Mouse (Mus musculus): Measurements from ENCODE around the gene B3galnt1. TPM values are rescaled to one million over a fixed set of nuclear protein-coding genes. Genes with fewer than 3 reads are reported as not detected.

The B3galnt1 gene
- polyA plus RNA-seq, 1 experiment from 2014 or later = 35.1 TPM

GRCm38 (mm10) chr3:69535941-69536647 is 62.7 kb downstream of the B3galnt1 start:
- no peaks in the 10 kb centered on the region for H3K9me3 ChIP-seq
- ATAC-seq (ENCODE audit: insufficient number of reproducible peaks, insufficient read depth, low FRiP score, low TSS enrichment, low read depth) = no peak
- H3K27ac ChIP-seq = peak overlapping the region; percentile 68
- H3K4me2 ChIP-seq = no peak overlapping the region
- 70% methylated on average over 25 of the region's 25 CpGs for whole genome bisulfite sequencing
- H3K4me3 ChIP-seq (replicated peaks) = no peak overlapping the region
- H3K27me3 ChIP-seq = no peaks in the 10 kb centered on the region
- no peaks in the 10 kb centered on the region for H3K36me3 ChIP-seq
- H3K9ac ChIP-seq (replicated peaks) = no peak overlapping the region
- H3K4me1 ChIP-seq (replicated peaks) = peaks cover 24% of the 10 kb centered on the region

DNA sequence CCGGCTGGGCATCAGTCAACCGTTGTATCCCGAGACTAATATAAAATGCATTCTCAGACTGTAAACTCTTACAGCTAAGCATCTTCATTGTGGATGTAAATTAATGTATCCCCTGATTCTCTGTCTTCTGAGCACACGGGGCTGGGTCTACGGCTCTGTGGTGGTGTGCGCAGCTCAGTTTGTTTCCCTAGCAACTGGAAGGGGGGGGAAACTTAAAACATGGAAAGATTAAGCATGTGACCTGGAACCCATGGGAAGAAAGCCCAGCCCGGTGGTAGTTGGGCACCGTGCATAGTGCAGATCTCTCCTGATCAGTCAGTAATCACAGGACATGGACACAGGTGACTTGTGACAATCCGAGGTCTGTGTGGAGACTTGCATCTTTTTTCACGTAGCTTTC is 63.3 kb downstream of the B3galnt1 start:
- H3K36me3 ChIP-seq = no peaks in the 10 kb centered on the region
- H3K27me3 ChIP-seq = no peaks in the 10 kb centered on the region
- no peak for ATAC-seq (ENCODE audit: insufficient number of reproducible peaks, insufficient read depth, low FRiP score, low TSS enrichment, low read depth)
- H3K4me3 ChIP-seq (replicated peaks) = no peak overlapping the region
- H3K4me2 ChIP-seq = no peak overlapping the region
- H3K9me3 ChIP-seq = no peaks in the 10 kb centered on the region
- WGBS = 90% methylated on average over 10 of the region's 10 CpGs
- no peak overlapping the region for H3K27ac ChIP-seq
- peaks cover 24% of the 10 kb centered on the region for H3K4me1 ChIP-seq (replicated peaks)
- H3K9ac ChIP-seq (replicated peaks) = no peak overlapping the region

DNA sequence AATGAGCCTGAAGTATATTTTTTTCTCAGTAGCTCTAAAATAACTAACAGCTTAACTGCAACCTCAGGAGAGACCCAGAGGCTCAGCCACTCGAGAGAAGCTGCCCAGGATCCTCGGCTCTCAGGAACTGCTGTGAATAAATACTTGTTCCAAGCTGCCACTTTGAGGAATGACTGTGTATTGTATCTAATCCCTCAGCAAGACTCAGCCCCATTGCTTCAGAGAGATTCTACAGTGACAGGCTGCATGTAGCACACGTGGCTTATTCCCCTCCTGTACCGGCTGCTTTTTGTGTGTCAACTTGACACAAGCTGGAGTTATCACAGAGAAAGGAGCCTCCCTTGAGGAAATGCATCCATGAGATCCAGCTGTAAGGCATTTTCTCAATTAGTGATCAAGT is 66.1 kb downstream of the B3galnt1 start:
- 81% methylated on average over 4 of the region's 4 CpGs for WGBS
- H3K4me2 ChIP-seq = no peak overlapping the region
- no peak for ATAC-seq (ENCODE audit: insufficient number of reproducible peaks, insufficient read depth, low FRiP score, low TSS enrichment, low read depth)

DNA sequence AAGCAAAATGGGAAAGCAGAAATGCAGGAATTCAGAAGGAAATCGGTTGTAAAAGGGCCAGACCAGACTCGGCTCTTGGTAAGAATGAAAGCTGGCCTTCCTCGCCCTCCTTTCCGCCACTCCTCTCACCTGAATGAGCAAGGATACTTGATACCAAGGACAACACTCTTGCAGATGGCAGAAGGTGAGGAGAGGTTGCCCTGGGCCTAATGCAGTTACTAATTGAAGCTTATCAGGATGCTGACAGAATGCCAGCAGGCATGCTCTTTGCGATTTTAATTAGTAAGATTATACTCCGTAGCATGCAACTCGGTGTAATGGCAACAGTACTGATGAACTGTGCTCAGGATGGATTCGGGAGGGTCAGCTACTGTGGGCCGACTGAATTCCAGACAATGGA is 67.2 kb downstream of the B3galnt1 start:
- no peak overlapping the region for H3K27ac ChIP-seq
- H3K9ac ChIP-seq (replicated peaks) = no peak overlapping the region
- H3K9me3 ChIP-seq = no peaks in the 10 kb centered on the region
- H3K36me3 ChIP-seq = no peaks in the 10 kb centered on the region
- H3K4me3 ChIP-seq (replicated peaks) = no peak overlapping the region
- WGBS = 82% methylated on average over 9 of the region's 9 CpGs
- H3K27me3 ChIP-seq = no peaks in the 10 kb centered on the region
- no peak for ATAC-seq (ENCODE audit: insufficient number of reproducible peaks, insufficient read depth, low FRiP score, low TSS enrichment, low read depth)
- no peak overlapping the region for H3K4me2 ChIP-seq
- H3K4me1 ChIP-seq (replicated peaks) = peaks cover 7% of the 10 kb centered on the region

More for the DNA sequence above, 66.1 kb downstream of the B3galnt1 start:
- Histone ChIP-seq H3K27me3 (no peaks in the 10 kb centered on the region), H3K4me3 (replicated peaks) (no peak overlapping the region), H3K4me1 (replicated peaks) (peaks cover 19% of the 10 kb centered on the region), H3K36me3 (no peaks in the 10 kb centered on the region), H3K9me3 (no peaks in the 10 kb centered on the region), H3K27ac (no peak overlapping the region), H3K9ac (replicated peaks) (no peak overlapping the region)

- Histone ChIP-seq H3K27ac (no peak overlapping the region), H3K4me3 (replicated peaks) (no peak overlapping the region)
- ATAC-seq (ENCODE audit: insufficient number of reproducible peaks, insufficient read depth, low FRiP score, low TSS enrichment, low read depth) = no peak
These were observed 69.2 kb downstream of the B3galnt1 start for GRCm38 (mm10) chr3:69529576-69529975.

GRCm38 (mm10) chr3:69527384-69527783 is 71.4 kb downstream of the B3galnt1 start:
- Histone ChIP-seq H3K27me3 (no peaks in the 10 kb centered on the region), H3K4me1 (replicated peaks) (peaks cover 10% of the 10 kb centered on the region), H3K4me2 (no peak overlapping the region), H3K9ac (replicated peaks) (no peak overlapping the region), H3K9me3 (no peaks in the 10 kb centered on the region), H3K27ac (no peak overlapping the region), H3K36me3 (no peaks in the 10 kb centered on the region), H3K4me3 (replicated peaks) (no peak overlapping the region)
- 58% methylated on average over 1 of the region's 1 CpGs for WGBS
- no peak for ATAC-seq (ENCODE audit: insufficient number of reproducible peaks, insufficient read depth, low FRiP score, low TSS enrichment, low read depth)

More at GRCm38 (mm10) chr3:69529576-69529975, 69.2 kb downstream of the B3galnt1 start:
- H3K4me2 ChIP-seq = no peak overlapping the region
- no peaks in the 10 kb centered on the region for H3K36me3 ChIP-seq
- H3K9ac ChIP-seq (replicated peaks) = no peak overlapping the region
- no peaks in the 10 kb centered on the region for H3K27me3 ChIP-seq
- peaks cover 7% of the 10 kb centered on the region for H3K4me1 ChIP-seq (replicated peaks)
- no peaks in the 10 kb centered on the region for H3K9me3 ChIP-seq
- WGBS = 78% methylated on average over 7 of the region's 7 CpGs

- H3K9ac ChIP-seq (replicated peaks) = no peak overlapping the region
- H3K4me2 ChIP-seq = no peak overlapping the region
- no peak overlapping the region for H3K4me3 ChIP-seq (replicated peaks)
- 0 out of 2 replicates have a peak overlapping the region, but pooled peaks have one; percentile 17 for H3K27ac ChIP-seq
- no peaks in the 10 kb centered on the region for H3K27me3 ChIP-seq
- ATAC-seq (ENCODE audit: insufficient number of reproducible peaks, insufficient read depth, low FRiP score, low TSS enrichment, low read depth) = no peak
- peaks cover 19% of the 10 kb centered on the region for H3K4me1 ChIP-seq (replicated peaks)
- 51% methylated on average over 8 of the region's 8 CpGs for WGBS
- no peaks in the 10 kb centered on the region for H3K9me3 ChIP-seq
- no peaks in the 10 kb centered on the region for H3K36me3 ChIP-seq
These were observed 73.7 kb downstream of the B3galnt1 start for GRCm38 (mm10) chr3:69525072-69525529.

DNA sequence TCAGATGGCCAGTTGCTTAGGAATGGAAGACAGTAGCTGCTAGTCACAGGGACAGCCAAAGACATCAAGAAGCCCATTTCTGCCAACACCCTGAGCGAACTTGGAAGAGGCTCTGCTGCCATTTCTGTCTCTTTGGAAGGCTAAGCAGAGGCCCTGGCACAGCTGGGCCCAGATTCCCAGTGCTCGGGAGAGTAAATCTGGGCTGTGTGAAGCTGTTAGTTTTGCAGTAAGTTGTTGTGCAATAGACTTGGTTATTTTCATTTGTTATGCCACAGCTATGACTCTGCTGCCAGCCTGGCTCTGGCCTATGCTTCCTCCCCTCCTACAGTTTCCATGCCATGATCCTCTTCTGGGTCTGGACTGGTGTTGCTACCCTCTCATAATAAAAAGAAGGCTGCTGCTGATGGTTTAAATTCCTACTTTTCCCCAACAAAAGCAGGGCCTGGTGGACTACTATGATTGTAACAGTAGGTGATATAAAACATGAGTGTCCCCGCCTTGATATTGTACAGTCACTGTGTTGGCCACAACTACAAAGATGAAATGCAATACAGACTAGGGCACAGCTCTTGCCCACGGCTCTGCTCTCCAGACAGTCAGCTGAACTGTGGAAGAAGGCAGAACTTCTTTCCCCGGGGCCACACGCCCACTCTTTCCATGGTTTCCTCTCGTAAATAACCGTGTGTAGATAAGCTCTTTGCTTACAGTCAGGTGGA is 74.2 kb downstream of the B3galnt1 start:
- Histone ChIP-seq H3K4me3 (replicated peaks) (no peak overlapping the region), H3K9ac (replicated peaks) (no peak overlapping the region), H3K27ac (0 out of 2 replicates have a peak overlapping the region, but pooled peaks have one; percentile 17), H3K36me3 (no peaks in the 10 kb centered on the region), H3K4me2 (no peak overlapping the region), H3K4me1 (replicated peaks) (peaks cover 25% of the 10 kb centered on the region), H3K9me3 (no peaks in the 10 kb centered on the region), H3K27me3 (no peaks in the 10 kb centered on the region)
- no peak for ATAC-seq (ENCODE audit: insufficient number of reproducible peaks, insufficient read depth, low FRiP score, low TSS enrichment, low read depth)
- WGBS = 70% methylated on average over 8 of the region's 8 CpGs

Other genes with a start within 250 kb of the B3galnt1 start
- 127 and 131 TPM in 2 replicates for gene Nmd3, start 123.0 kb upstream of the B3galnt1 start, polyA plus RNA-seq (2016; fragmentation: Nextera tagmentation; extraction: Ambion mirVana)

All from limb, embryonic 12.5 days (tissue).